In genomic region chr13:99642301-99642700, GRCm38 (mm10) we compare ENCODE assay signal across 9 mouse cellular contexts.
A peak's percentile ranks its signal among the peaks of the same experiment; 100 is the strongest.
DNase-seq lines count a peak whose midpoint lies in the region; ATAC-seq and TF ChIP-seq lines count a peak whose summit lies in the region.
"Had no signal": no experiment of that assay in that cellular context is flagged by ENCODE, and none has a peak within 500 bp of the region (broad histone marks: within the 10 kb centered on the region; RNA-seq: fewer than 3 reads in every experiment).

No protein-coding gene starts in this region.

- no peak overlapping the region for H3K9ac ChIP-seq in midbrain, postnatal 0 days (replicated peaks; ENCODE audit: low read length, poor library complexity, severe bottlenecking)

- no peak for ATAC-seq in midbrain, postnatal 0 days (ENCODE audit: low FRiP score)

- no peaks in the 10 kb centered on the region for H3K36me3 ChIP-seq in midbrain, postnatal 0 days (ENCODE audit: insufficient read depth, low read length)
- no peaks in the 10 kb centered on the region for H3K36me3 ChIP-seq in thymus, adult 2 months (ENCODE audit: control insufficient read depth, insufficient read depth, low read length)

- TF ChIP-seq POLR2A in thymus, adult 2 months (IDR thresholded peaks at IDR 0.05; ENCODE audit: control insufficient read depth, extremely low read depth, insufficient read depth, low read length, poor library complexity) = no peak

- H3K27ac ChIP-seq in layer of hippocampus, adult 2 months = peak overlapping the region; percentile 72
- H3K27ac ChIP-seq in midbrain, postnatal 0 days (ENCODE audit: low read depth, low read length) = no peak overlapping the region
- H3K27ac ChIP-seq in thymus, adult 2 months (ENCODE audit: control insufficient read depth, insufficient read depth, low read length) = no peak overlapping the region

- no peak for TF ChIP-seq CTCF in layer of hippocampus, adult 2 months (conservative IDR thresholded peaks at IDR 0.05)
- no peak for TF ChIP-seq CTCF in midbrain, postnatal 0 days (IDR thresholded peaks at IDR 0.05)
- no peak for TF ChIP-seq CTCF in thymus, adult 2 months (IDR thresholded peaks at IDR 0.05; ENCODE audit: borderline replicate concordance, control insufficient read depth, extremely low read depth, insufficient read depth, low read length, poor library complexity)

- no peak for DNase-seq in layer of hippocampus, adult 2 months (ENCODE audit: low spot score in 2 of 2)
- DNase-seq in layer of hippocampus, postnatal 36 days = no peak
- DNase-seq in cerebellum, postnatal 10 days = peak; percentile 56 to 65
- DNase-seq in heart, adult 11 months = peak; percentile 98
- peak; percentile 46 for DNase-seq in midbrain, postnatal 0 days (ENCODE audit: low spot score)
- DNase-seq in frontal cortex, postnatal 25 days (ENCODE audit: low spot score in 2 of 2) = no peak
- DNase-seq in thymus, adult 2 months = no peak
- DNase-seq in frontal cortex, postnatal 10 days (ENCODE audit: low spot score in 2 of 2) = no peak

- no peak overlapping the region for H3K4me3 ChIP-seq in layer of hippocampus, adult 2 months
- no peak overlapping the region for H3K4me3 ChIP-seq in midbrain, postnatal 0 days (ENCODE audit: low read depth, low read length)
- H3K4me3 ChIP-seq in thymus, adult 2 months (ENCODE audit: control insufficient read depth, insufficient read depth, low read length) = no peak overlapping the region

- no peaks in the 10 kb centered on the region for H3K9me3 ChIP-seq in midbrain, postnatal 0 days (ENCODE audit: low read length)

- no peaks in the 10 kb centered on the region for H3K27me3 ChIP-seq in midbrain, postnatal 0 days (ENCODE audit: insufficient read depth, low read length)
- H3K27me3 ChIP-seq in thymus, adult 2 months (ENCODE audit: control insufficient read depth, insufficient read depth, low read length) = no peaks in the 10 kb centered on the region
- H3K27me3 ChIP-seq: CH12.LX had no signal

- 38% methylated on average over 5 of the region's 5 CpGs for WGBS in midbrain, postnatal 0 days
- WGBS in thymus, adult 2 months = 71% methylated on average over 5 of the region's 5 CpGs

- H3K4me1 ChIP-seq in midbrain, postnatal 0 days (ENCODE audit: insufficient read depth, low read length) = peaks cover 3% of the 10 kb centered on the region; the same call in 1 of the 2 replicates
- H3K4me1 ChIP-seq in thymus, adult 2 months (replicated peaks; ENCODE audit: control insufficient read depth, insufficient read depth, low read length) = no peaks in the 10 kb centered on the region; the same call in 1 of the 2 replicates

- no peak overlapping the region for H3K4me2 ChIP-seq in midbrain, postnatal 0 days (ENCODE audit: low read depth, low read length, poor library complexity, severe bottlenecking)

Comparison
In these comparisons a context has a peak if more than half of its experiments do, and no peak if none do; other contexts are left out.
1. DNase-seq: peak in cerebellum, postnatal 10 days (2 of 2), heart, adult 11 months (single experiment) and midbrain, postnatal 0 days (single experiment); none in layer of hippocampus, adult 2 months (0 of 2), layer of hippocampus, postnatal 36 days (0 of 2), frontal cortex, postnatal 25 days (0 of 2), thymus, adult 2 months (single experiment) and frontal cortex, postnatal 10 days (0 of 2).